In the genomic region with DNA sequence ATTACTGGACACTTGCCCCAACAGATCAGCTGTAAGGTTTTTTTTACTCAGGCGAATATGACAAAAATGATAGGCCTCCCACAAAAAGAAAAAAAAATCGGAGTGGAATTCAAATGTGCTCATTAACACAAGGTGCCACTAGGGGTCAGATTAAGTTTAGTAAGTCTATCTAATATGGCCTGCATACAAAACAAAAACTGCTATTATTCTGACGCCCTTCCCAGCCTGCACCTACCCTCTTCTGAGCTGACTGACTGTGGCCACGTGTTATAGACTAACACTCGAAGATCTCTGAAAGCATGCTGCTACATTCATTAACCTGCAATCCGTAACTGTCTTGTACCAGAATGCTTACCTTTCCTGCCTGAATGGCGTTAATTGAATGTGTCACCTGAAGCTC, we compare ENCODE assay signal across 8 mouse cellular contexts.
A peak's percentile ranks its signal among the peaks of the same experiment; 100 is the strongest.
DNase-seq lines count a peak whose midpoint lies in the region; ATAC-seq and TF ChIP-seq lines count a peak whose summit lies in the region.
"Had no signal": no experiment of that assay in that cellular context is flagged by ENCODE, and none has a peak within 500 bp of the region (broad histone marks: within the 10 kb centered on the region; RNA-seq: fewer than 3 reads in every experiment).

No protein-coding gene starts in this region.

- H3K27me3 ChIP-seq in lung, embryonic 16.5 days (ENCODE audit: control insufficient read depth, insufficient read depth, low read depth, low read length): no peaks in the 10 kb centered on the region
- no peaks in the 10 kb centered on the region for H3K27me3 ChIP-seq in Patski
- H3K27me3 ChIP-seq in hindbrain, embryonic 15.5 days: no peaks in the 10 kb centered on the region
- H3K27me3 ChIP-seq in neural tube, embryonic 15.5 days (replicated peaks): no peaks in the 10 kb centered on the region
- H3K27me3 ChIP-seq: liver, embryonic 15.5 days had no signal

- H3K4me2 ChIP-seq in lung, embryonic 16.5 days (ENCODE audit: low read depth, low read length): no peak overlapping the region
- peak overlapping the region; percentile 33 for H3K4me2 ChIP-seq in hindbrain, embryonic 15.5 days
- peak overlapping the region; percentile 35 for H3K4me2 ChIP-seq in neural tube, embryonic 15.5 days
- H3K4me2 ChIP-seq: liver, embryonic 15.5 days had no signal

- POLR2A ChIA-PET in Patski (lab: Charles Lee): no interaction called here

- H3K9me3 ChIP-seq in lung, embryonic 16.5 days (ENCODE audit: control insufficient read depth, low read length): no peaks in the 10 kb centered on the region
- no peaks in the 10 kb centered on the region for H3K9me3 ChIP-seq in hindbrain, embryonic 15.5 days
- H3K9me3 ChIP-seq in neural tube, embryonic 15.5 days (replicated peaks): no peaks in the 10 kb centered on the region
- H3K9me3 ChIP-seq: liver, embryonic 15.5 days had no signal

- peak; percentile 64 for TF ChIP-seq CTCF in Patski (IDR thresholded peaks at IDR 0.05)

- peak; percentile 74; the same call in 1 of the 2 replicates for ATAC-seq in lung, embryonic 16.5 days (ENCODE audit: low read depth)
- ATAC-seq in Patski: peak; percentile 80
- peak; percentile 61 for ATAC-seq in hindbrain, embryonic 15.5 days (ENCODE audit: low FRiP score, low read depth)
- ATAC-seq in neural tube, embryonic 15.5 days (ENCODE audit: low FRiP score): peak; percentile 79
- no peak for ATAC-seq in erythroblast, adult 5-6 weeks (replicated peaks; ENCODE audit: low FRiP score, poor library complexity, severe bottlenecking)

- CTCF ChIA-PET in Patski (lab: Charles Lee): interaction anchor here (0.6 to 2.7 kb wide), 13 partner anchors 12 to 382 kb away, joined by 3 to 22 read pairs (median 4); no protein-coding TSS in a partner anchor

- no peak for DNase-seq in lung, postnatal 14 days
- no peak for DNase-seq in Patski (ENCODE audit: low read depth, low spot score)
- DNase-seq in left cerebral cortex, adult 18-20 months (ENCODE audit: low spot score in 2 of 2): no peak

- in situ Hi-C loops in Patski (cut with MboI; ENCODE audit: low pct_unique_long_range_greater_than_20kb): no loop called here

- no peak overlapping the region for H3K9ac ChIP-seq in lung, embryonic 16.5 days (ENCODE audit: low read length)
- H3K9ac ChIP-seq in hindbrain, embryonic 15.5 days: no peak overlapping the region
- no peak overlapping the region for H3K9ac ChIP-seq in neural tube, embryonic 15.5 days (replicated peaks)
- H3K9ac ChIP-seq: liver, embryonic 15.5 days had no signal

- H3K27ac ChIP-seq in lung, embryonic 16.5 days (ENCODE audit: low read length): no peak overlapping the region
- H3K27ac ChIP-seq in hindbrain, embryonic 15.5 days (replicated peaks): no peak overlapping the region
- H3K27ac ChIP-seq in neural tube, embryonic 15.5 days (replicated peaks): no peak overlapping the region
- H3K27ac ChIP-seq: liver, embryonic 15.5 days had no signal

- H3K4me1 ChIP-seq in lung, embryonic 16.5 days (replicated peaks; ENCODE audit: control insufficient read depth, insufficient read depth, low read length): no peaks in the 10 kb centered on the region
- no peaks in the 10 kb centered on the region for H3K4me1 ChIP-seq in hindbrain, embryonic 15.5 days (replicated peaks)
- H3K4me1 ChIP-seq in neural tube, embryonic 15.5 days: peaks cover 7% of the 10 kb centered on the region; the same call in 1 of the 2 replicates
- H3K4me1 ChIP-seq: liver, embryonic 15.5 days had no signal

- no peak overlapping the region for H3K4me3 ChIP-seq in lung, embryonic 16.5 days (ENCODE audit: low read length)
- no peak overlapping the region for H3K4me3 ChIP-seq in hindbrain, embryonic 15.5 days
- H3K4me3 ChIP-seq in neural tube, embryonic 15.5 days (replicated peaks): no peak overlapping the region
- H3K4me3 ChIP-seq: liver, embryonic 15.5 days had no signal

- no peaks in the 10 kb centered on the region for H3K36me3 ChIP-seq in lung, embryonic 16.5 days (ENCODE audit: control insufficient read depth, insufficient read depth, low read length)
- no peaks in the 10 kb centered on the region for H3K36me3 ChIP-seq in hindbrain, embryonic 15.5 days
- H3K36me3 ChIP-seq in neural tube, embryonic 15.5 days: no peaks in the 10 kb centered on the region
- H3K36me3 ChIP-seq: liver, embryonic 15.5 days had no signal

- 32% methylated on average over 7 of the region's 7 CpGs for WGBS in lung, embryonic 16.5 days
- 41% methylated on average over 7 of the region's 7 CpGs for WGBS in hindbrain, embryonic 15.5 days
- 37% methylated on average over 7 of the region's 7 CpGs for WGBS in neural tube, embryonic 15.5 days
